Mouse (Mus musculus): ENCODE data around the gene Kcnn1.

The Kcnn1 gene

GRCm38 (mm10) chr8:70816679-70817078 is 46.4 kb downstream of the Kcnn1 start:
- no peak for DNase-seq (ENCODE audit: low spot score)

GRCm38 (mm10) chr8:70812885-70813284 is 50.2 kb downstream of the Kcnn1 start:
- no peak for DNase-seq (ENCODE audit: low spot score)

GRCm38 (mm10) chr8:70812055-70812454 is 51.0 kb downstream of the Kcnn1 start:
- DNase-seq (ENCODE audit: low spot score) = no peak

GRCm38 (mm10) chr8:70810962-70811680 is 51.9 kb downstream of the Kcnn1 start:
- DNase-seq (ENCODE audit: low spot score) = no peak

GRCm38 (mm10) chr8:70808955-70809701 is 53.9 kb downstream of the Kcnn1 start:
- DNase-seq (ENCODE audit: low spot score) = no peak

GRCm38 (mm10) chr8:70808239-70808638 is 54.8 kb downstream of the Kcnn1 start, which contains the start of gene Il12rb1:
Il12rb1 (plus strand) TSS chr8:70808449.
- DNase-seq (ENCODE audit: low spot score) = no peak

GRCm38 (mm10) chr8:70807304-70807703 is 55.8 kb downstream of the Kcnn1 start:
- no peak for DNase-seq (ENCODE audit: low spot score)

- DNase-seq (ENCODE audit: low spot score) = no peak
Measured at GRCm38 (mm10) chr8:70806541-70806940, 56.5 kb downstream of the Kcnn1 start.

GRCm38 (mm10) chr8:70804481-70805206 is 58.4 kb downstream of the Kcnn1 start, which contains the start of gene Mast3:
Mast3 (minus strand) TSS chr8:70805054.
- DNase-seq (ENCODE audit: low spot score) = no peak

GRCm38 (mm10) chr8:70803761-70804480 is 59.1 kb downstream of the Kcnn1 start:
- no peak for DNase-seq (ENCODE audit: low spot score)

GRCm38 (mm10) chr8:70802786-70803510 is 60.1 kb downstream of the Kcnn1 start:
- no peak for DNase-seq (ENCODE audit: low spot score)

GRCm38 (mm10) chr8:70801830-70802229 is 61.2 kb downstream of the Kcnn1 start:
- no peak for DNase-seq (ENCODE audit: low spot score)

- no peak for DNase-seq (ENCODE audit: low spot score)
Measured at GRCm38 (mm10) chr8:70801156-70801555, 61.9 kb downstream of the Kcnn1 start.

- no peak for DNase-seq (ENCODE audit: low spot score)
Measured at GRCm38 (mm10) chr8:70800648-70801047, 62.4 kb downstream of the Kcnn1 start.

GRCm38 (mm10) chr8:70798281-70798680 is 64.8 kb downstream of the Kcnn1 start:
- DNase-seq (ENCODE audit: low spot score) = no peak

- peak; percentile 91 for DNase-seq (ENCODE audit: low spot score)
Measured at GRCm38 (mm10) chr8:70797081-70798070, 65.7 kb downstream of the Kcnn1 start.

- DNase-seq (ENCODE audit: low spot score) = no peak
Measured at GRCm38 (mm10) chr8:70796403-70797080, 66.5 kb downstream of the Kcnn1 start.

- DNase-seq (ENCODE audit: low spot score) = no peak
Measured at GRCm38 (mm10) chr8:70795370-70795769, 67.7 kb downstream of the Kcnn1 start.

- DNase-seq (ENCODE audit: low spot score) = no peak
Measured at GRCm38 (mm10) chr8:70794215-70794614, 68.8 kb downstream of the Kcnn1 start.

Measured in left cerebral cortex, adult 11 months (tissue).